Mouse (Mus musculus) hematopoietic stem cell, adult 5-6 weeks (primary cell): ENCODE data around the gene Camk1d. TPM values are rescaled to one million over a fixed set of nuclear protein-coding genes. Genes with fewer than 3 reads are reported as not detected.
"Not testable (repeated sequence)": the region's sequence is repeated elsewhere in the genome, so short reads cannot be mapped to it uniquely, and the experiment has no call there.

ENCODE experiments used
- ATAC-seq, 2 experiments: fragments of 125-278 bp in 1 of 2; replicated peaks in 1 of 2; 2 replicates each; pipeline ENCODE4 v1.8.0; 2016 to 2017; ENCODE audit warnings: inconsistent platforms in 2 of 2, mild to moderate bottlenecking in 2 of 2, moderate number of reproducible peaks in 2 of 2, low read depth in 1 of 2, moderate TSS enrichment in 1 of 2; ENCODE audit not compliant: low FRiP score in 2 of 2, poor library complexity in 2 of 2, severe bottlenecking in 2 of 2, insufficient read depth in 1 of 2, low TSS enrichment in 1 of 2
- total RNA-seq: library from RNA; stranded (forward); fragments of 172-1452, 232-1000 nt; gene quantifications from 2 replicates; pipeline ENCODE4 v1.2.3, GENCODE M21; 2017

The Camk1d gene
- total RNA-seq, 1 experiment from 2014 or later = 7.8 TPM

DNA sequence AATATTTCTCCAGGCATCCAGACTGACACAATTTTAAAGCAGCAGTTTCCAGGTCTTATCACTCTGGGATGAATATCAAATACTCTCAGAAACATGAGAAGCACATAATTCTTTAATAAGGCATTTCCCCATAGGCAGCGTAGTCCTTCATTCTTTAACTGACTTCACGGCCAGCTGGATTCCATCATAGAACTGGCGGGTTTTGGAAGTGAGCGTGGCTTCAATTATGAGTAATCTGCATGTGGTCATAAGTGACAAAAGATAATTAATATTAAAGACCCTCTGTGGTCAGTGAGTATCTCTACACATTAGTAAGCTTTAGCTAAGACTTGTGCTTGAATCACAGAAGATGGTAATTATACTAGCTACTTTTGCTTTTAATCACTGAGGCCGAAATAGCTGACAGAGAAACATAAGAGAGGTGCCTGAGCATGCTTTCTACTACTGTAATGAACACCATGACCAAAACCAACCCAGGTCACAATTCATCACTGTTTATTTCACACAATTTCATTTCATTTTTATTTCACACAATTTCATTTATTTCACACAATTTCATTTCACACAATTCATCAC is 293.6 kb downstream of the Camk1d start:
- ATAC-seq = no peak

DNA sequence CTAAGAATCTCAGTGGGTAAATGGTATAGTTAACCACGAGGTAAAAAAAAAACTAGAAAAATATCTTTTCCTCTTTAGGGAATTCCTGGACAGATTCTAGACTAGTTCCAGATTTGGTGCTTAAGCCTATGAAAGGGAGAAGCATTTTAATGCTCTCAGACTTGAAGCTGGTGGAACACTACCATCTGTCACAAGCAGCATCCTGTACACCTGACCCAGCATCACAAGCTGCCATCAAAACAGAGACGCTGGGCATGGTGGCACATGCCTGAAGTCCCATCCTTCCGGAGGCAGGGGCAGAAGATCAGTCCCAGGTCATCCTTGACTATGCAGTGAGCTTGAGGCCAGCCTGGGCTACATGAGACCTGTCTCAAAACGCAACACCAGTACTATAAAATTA is 295.5 kb downstream of the Camk1d start:
- no peak for ATAC-seq

DNA sequence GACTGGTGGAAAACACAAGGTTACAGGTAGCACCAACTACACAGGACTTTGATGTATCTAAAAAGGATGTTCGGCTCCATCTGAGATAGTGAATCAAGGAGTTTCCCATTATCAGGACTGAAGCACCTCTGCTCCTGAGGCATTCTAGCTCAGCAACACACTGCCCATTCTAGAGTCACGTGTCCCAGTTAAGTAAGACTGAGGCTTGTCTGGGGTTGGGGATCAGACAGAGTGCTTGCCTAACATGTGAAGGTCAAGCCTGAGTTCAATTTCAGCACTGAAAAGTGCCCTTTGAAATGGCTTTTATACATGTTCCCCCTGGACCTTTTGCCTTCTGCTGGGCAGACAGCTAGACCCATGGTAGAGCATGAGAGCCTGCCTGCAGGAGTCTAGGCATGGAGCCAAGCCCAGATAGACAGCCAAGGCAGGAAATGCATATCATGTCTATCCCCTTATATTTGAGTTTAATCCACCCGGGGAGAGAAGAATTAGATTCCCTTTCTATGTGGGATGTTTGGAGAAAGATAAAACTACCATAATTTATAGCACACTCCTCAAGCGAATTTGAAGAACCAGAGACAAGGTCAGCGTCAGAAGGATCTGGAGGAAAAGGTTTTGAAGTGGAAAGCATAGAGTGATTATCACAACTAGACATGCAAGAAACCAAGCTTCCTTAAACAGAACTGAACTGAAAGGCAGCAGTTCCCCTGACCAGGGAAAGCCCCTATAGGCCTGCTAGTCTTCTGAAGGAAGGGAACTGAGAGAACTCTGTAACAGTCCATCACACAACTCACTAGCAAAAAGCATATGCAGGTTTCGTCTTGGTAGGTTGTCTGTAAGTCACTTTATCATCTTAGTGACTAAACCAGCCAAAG is 296.9 kb downstream of the Camk1d start:
- ATAC-seq = peak; percentile 68 to 88

DNA sequence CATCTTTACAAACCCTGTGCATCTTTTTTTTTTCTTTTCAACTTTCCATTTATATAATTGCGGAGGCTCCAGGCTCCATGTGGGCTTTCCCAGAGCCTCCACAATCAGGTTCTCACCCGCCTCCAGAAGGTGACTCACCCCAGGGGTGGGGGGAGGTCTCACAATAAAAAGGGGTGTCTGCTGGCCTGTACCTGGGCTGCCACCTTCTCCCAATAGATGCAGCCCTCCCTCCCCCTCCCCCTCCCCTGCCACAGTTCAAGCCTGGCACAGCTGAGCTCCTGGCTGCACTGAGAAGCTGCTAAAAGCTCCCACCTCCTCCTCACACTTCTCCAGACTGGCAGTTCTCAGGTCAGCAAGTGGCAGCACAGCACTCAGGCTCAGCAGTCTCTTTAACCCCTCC is 302.5 kb downstream of the Camk1d start:
- no peak for ATAC-seq

DNA sequence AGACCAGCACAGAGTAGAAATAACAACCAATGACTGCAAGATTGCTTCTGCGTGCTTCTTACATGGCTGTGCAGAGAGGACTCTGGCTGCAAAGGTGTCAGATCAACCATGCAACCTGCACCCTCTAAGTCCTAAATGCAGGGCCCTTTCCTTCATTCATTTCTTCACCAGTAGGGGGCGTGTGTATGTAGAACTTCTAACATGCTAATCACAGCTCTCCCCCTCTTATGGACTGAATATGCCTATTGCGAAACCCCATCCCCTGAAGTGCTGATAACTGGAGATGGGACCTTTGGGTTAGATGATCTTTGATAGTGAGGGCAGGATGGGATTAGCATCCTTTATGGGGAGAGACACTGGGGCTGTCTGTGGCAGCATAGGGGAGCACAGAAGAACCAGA is 310.5 kb downstream of the Camk1d start:
- 0 out of 4 replicates have a peak, but pooled peaks of 1 of the 2 experiments have one; percentile 29 for ATAC-seq

GRCm38 (mm10) chr2:5402036-5402435 is 312.3 kb downstream of the Camk1d start:
- ATAC-seq = no peak

- ATAC-seq = no peak
Observed at GRCm38 (mm10) chr2:5398505-5398904, 315.8 kb downstream of the Camk1d start.

- no peak for ATAC-seq
Observed at GRCm38 (mm10) chr2:5398043-5398442, 316.3 kb downstream of the Camk1d start.

DNA sequence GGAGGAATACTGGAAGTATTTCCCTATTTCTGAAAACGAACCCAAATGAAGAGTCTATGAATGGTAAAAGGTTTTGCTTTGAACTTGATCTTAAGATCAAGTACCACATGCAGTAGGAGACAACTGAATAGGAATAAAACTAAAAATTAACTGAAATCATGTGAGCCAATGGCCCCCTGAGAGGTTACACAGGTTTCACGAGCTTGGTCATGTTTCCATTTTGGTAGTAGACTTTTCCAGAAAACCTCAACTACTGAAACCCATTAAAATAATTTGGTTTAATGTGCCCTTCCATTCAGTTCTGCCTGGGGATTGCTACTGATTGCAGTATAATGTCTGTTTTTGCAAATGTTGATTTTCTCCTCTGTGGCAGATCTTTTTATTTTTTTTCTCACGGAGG is 316.8 kb downstream of the Camk1d start:
- ATAC-seq = no peak

DNA sequence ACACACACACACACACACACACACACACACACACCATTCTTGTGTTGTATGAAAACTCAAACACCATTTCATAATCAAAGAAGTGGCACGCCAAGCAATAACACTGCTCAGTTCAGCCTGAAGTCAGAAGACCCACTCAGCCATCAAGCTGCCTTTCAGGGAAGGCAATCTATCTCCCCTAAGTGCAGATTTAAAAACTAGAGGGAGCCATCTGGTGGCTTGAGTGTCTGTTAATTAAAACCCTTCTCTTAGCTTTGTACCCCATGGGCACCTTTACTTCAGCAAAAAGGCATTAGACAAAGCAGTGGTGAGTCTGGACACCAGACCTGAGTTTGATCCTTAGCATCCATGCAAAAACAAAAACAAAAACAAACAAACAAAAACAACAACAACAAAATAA is 317.9 kb downstream of the Camk1d start:
- ATAC-seq = no peak

- ATAC-seq = no peak
Observed at GRCm38 (mm10) chr2:5395873-5396272, 318.4 kb downstream of the Camk1d start.

DNA sequence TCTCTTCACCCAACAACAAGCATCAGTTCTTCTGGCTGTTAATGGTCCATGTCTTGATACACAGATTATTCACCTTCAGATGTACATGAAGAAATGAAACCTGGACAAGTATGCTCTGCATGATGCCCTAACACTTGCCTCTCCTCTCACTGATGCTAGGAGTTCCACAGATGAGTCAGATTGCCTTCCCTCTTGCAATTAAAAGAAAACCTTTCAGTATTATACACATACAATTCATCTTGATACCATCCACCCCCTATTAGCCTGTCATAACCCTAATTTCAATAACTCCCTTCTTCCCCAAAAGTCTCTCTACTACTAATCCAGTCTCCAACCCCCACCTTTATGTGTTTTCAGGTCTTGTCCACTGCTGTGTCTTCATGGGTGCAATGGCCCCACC is 321.4 kb downstream of the Camk1d start:
- no peak for ATAC-seq

GRCm38 (mm10) chr2:5392470-5392869 is 321.8 kb downstream of the Camk1d start:
- no peak for ATAC-seq

DNA sequence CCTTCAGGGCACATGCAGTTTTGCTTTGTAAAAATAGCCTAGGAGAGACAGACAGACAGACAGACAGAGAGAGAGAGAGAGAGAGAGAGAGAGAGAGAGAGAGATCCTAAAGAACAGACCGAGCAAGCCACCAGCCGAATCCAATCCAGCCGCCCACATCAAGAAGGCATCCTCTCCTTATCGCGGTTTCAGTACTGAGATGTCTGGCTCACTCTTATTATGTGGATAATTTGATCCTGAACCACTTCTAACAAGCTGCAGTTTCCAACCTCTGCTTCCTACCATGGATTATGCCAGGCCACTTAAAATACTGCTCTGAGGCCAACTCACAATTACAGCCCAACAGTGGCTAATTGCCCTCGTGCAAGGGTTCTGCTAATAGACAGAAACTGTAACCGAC is 325.9 kb downstream of the Camk1d start:
- no peak for ATAC-seq

GRCm38 (mm10) chr2:5381712-5382710 is 332.3 kb downstream of the Camk1d start:
- no peak for ATAC-seq

DNA sequence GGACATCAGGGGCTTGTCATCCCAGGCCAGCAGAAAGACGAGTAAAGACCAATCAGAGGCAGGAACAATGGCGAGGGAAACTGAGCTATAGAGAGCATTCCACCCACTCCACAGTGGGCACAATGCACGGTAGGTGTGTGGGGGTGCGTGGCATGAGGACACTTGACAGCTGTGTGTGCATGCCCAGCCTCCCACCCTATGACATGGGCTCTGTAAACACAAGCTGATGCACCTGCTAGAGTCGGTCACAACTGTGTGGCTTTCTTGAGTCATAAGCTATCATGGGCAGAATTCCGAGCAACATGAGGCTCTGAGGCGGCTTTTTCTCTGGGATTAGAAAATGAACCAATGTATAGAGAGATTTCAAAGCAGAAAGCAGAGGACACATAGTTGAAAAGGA is 333.3 kb downstream of the Camk1d start:
- no peak for ATAC-seq

DNA sequence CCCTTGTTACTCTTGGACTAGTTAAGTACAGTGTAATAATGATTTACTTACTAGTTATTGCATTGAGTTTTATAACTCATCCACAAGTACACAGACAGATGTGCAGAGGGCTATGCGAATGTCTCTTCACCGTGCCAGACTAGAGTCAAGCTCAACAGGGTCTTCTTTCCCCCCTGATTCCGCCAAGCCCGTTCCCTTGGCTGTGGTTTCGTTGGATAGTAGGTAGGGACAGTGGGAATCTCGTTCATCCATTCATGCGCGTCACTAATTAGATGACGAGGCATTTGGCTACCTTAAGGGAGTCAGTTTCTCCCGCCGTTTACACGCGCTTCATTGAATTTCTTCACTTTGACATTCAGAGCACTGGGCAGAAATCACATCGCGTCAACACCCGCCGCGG is 335.4 kb downstream of the Camk1d start:
- ATAC-seq = not testable (repeated sequence)
